Mouse (Mus musculus) intestine, postnatal 0 days (tissue): ENCODE measurements around the gene Ube2i. TPM values are rescaled to one million over a fixed set of nuclear protein-coding genes. Genes with fewer than 3 reads are reported as not detected.

Source experiments
- ATAC-seq: fragments of 200-750 bp; cut with Nextera tagmentation; 2 replicates; pipeline ENCODE4 v1.8.0; 2017; ENCODE audit warnings: mild to moderate bottlenecking, moderate TSS enrichment, moderate library complexity
- H3K27ac ChIP-seq: fragments of 300-500 bp; sonication (generic); 2 replicates; pipeline ENCODE4 v1.5.1; 2014; ENCODE audit warnings: mild to moderate bottlenecking, low read depth, low read length, moderate library complexity
- H3K27me3 ChIP-seq: fragments of 300-500 bp; sonication (generic); replicated peaks from 2 replicates; pipeline ENCODE4 v1.6.1; 2014; ENCODE audit warnings: low read length, mixed read lengths; ENCODE audit not compliant: control insufficient read depth, insufficient read depth
- H3K36me3 ChIP-seq: fragments of 300-500 bp; sonication (generic); 2 replicates; pipeline ENCODE4 v1.6.1; 2014; ENCODE audit warnings: mild to moderate bottlenecking, moderate library complexity; ENCODE audit not compliant: control insufficient read depth, insufficient read depth
- H3K4me1 ChIP-seq: fragments of 300-500 bp; sonication (generic); replicated peaks from 2 replicates; pipeline ENCODE4 v1.6.1; 2014; ENCODE audit warnings: antibody characterized with exemption, low read length, mixed read lengths; ENCODE audit not compliant: control insufficient read depth, insufficient read depth
- H3K4me2 ChIP-seq: fragments of 300-500 bp; sonication (generic); replicated peaks from 2 replicates; pipeline ENCODE4 v1.6.1; 2014; ENCODE audit warnings: low read depth, mild to moderate bottlenecking, moderate library complexity
- H3K4me3 ChIP-seq: fragments of 300-500 bp; sonication (generic); 2 replicates; pipeline ENCODE4 v1.5.1; 2014; ENCODE audit warnings: low read depth, low read length
- H3K9ac ChIP-seq: fragments of 300-500 bp; sonication (generic); 2 replicates; pipeline ENCODE4 v1.6.1; 2014; ENCODE audit warnings: mild to moderate bottlenecking, low read depth, low read length
- H3K9me3 ChIP-seq: fragments of 300-500 bp; sonication (generic); 2 replicates; pipeline ENCODE4 v1.6.1; 2016; ENCODE audit warnings: mixed run types; ENCODE audit not compliant: control insufficient read depth
- CTCF ChIP-seq: sonication (generic); IDR thresholded peaks from 2 replicates; pipeline ENCODE4 v1.5.1; 2016; ENCODE audit warnings: low read depth, mild to moderate bottlenecking, control low read depth, antibody characterized with exemption, moderate library complexity
- WGBS: fragments of 180-500 bp; shearing (Covaris S2); extraction: QIAGEN DNeasy Blood & Tissue Kit; methylation state at CpG from one replicate; pipeline ENCODE4 v1.1.7; 2014; 5-methylcytosine and 5-hydroxymethylcytosine counted together
- microRNA-seq: library from miRNA; unstranded; fragments of <30 nt; microRNA quantifications from one replicate; pipeline ENCODE4, GENCODE M21; 2016
- polyA plus RNA-seq: library from polyadenylated mRNA; unstranded; fragments of >200 nt; fragmentation: Nextera tagmentation; extraction: Ambion mirVana; gene quantifications from 2 replicates; pipeline ENCODE4 v1.2.1, GENCODE M21; 2015

Ube2i gene
- polyA plus RNA-seq, 1 experiment from 2014 or later = 257 TPM

DNA sequence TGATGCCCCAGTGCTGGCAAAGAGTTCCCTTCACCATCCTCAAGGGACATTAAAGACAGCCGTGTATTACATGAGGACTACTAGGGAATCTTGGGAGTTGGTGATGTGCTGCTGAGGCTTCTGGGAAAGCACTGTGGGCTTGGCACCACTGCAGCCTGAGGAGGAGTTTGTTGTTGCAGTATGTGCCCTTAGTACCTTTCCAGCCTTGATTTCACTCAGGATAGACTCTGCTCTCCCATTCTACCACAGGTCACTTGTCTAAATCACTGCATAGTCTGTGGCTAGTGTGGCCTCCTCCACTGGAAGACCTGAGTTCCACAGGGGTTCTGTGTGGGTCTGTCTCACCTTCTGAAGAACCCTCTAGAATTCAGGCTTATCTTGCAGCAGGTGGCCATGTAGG is 53.7 kb downstream of the Ube2i start:
- Histone ChIP-seq H3K9me3 (no peaks in the 10 kb centered on the region), H3K4me3 (no peak overlapping the region), H3K4me2 (no peak overlapping the region), H3K27me3 (no peaks in the 10 kb centered on the region), H3K36me3 (peaks cover 34% of the 10 kb centered on the region), H3K27ac (no peak overlapping the region), H3K9ac (no peak overlapping the region), H3K4me1 (no peaks in the 10 kb centered on the region)
- no peak for ATAC-seq
- WGBS = 79% methylated on average over 1 of the region's 1 CpGs
- no peak for TF ChIP-seq CTCF

DNA sequence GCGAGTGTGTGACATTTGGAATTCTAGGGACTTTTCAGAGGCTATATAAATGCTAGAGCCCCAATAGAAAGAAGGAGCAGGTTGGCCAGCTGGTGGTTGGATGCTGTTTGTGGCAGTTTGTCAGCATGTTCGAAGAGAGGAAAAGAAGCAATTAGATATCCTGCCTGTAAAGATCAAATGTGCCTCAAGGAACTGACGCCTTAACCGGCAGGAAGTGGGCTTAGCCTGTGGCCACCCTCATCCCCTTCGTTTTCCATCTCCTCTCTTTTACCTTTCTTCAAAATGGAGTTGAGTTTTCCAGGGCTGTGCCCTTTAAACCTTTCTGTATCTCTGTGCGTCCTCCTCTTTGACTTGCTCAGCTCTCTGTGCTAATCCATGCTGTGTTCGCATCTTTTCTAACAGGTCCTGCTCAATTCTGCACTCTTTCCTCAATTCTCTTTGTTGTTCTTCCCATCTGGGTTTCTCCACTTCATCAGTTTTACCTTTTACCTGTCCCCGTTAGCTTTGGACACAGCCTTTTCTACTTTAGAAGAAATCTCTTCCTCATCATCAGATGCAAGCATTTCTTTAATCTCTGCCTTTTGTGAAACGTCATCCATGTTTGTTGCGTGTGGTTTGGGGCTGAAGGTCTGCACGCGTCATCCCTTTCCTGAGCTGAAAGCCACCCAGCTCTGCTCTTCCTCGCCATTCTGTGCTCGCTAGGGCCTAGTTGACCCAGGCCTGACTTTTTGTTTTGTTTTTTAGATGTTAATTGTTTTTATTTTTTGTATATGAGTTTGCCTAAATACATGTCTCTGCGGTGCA is 54.7 kb downstream of the Ube2i start:
- H3K4me1 ChIP-seq = no peaks in the 10 kb centered on the region
- no peak overlapping the region for H3K9ac ChIP-seq
- no peak for ATAC-seq
- H3K27me3 ChIP-seq = no peaks in the 10 kb centered on the region
- H3K4me2 ChIP-seq = no peak overlapping the region
- 94% methylated on average over 15 of the region's 15 CpGs for WGBS
- no peak overlapping the region for H3K4me3 ChIP-seq
- peaks cover 41% of the 10 kb centered on the region for H3K36me3 ChIP-seq
- H3K27ac ChIP-seq = no peak overlapping the region
- no peaks in the 10 kb centered on the region for H3K9me3 ChIP-seq
- no peak for TF ChIP-seq CTCF

GRCm38 (mm10) chr17:25218967-25219366 is 55.5 kb downstream of the Ube2i start:
- no peak for TF ChIP-seq CTCF
- 96% methylated on average over 9 of the region's 9 CpGs for WGBS
- H3K4me2 ChIP-seq = no peak overlapping the region
- ATAC-seq = no peak
- H3K4me3 ChIP-seq = no peak overlapping the region
- no peak overlapping the region for H3K9ac ChIP-seq
- H3K27ac ChIP-seq = no peak overlapping the region
- H3K9me3 ChIP-seq = no peaks in the 10 kb centered on the region
- H3K36me3 ChIP-seq = peaks cover 45% of the 10 kb centered on the region
- no peaks in the 10 kb centered on the region for H3K27me3 ChIP-seq
- no peaks in the 10 kb centered on the region for H3K4me1 ChIP-seq

- no peak for ATAC-seq
- Histone ChIP-seq H3K4me2 (no peak overlapping the region), H3K4me3 (no peak overlapping the region), H3K4me1 (no peaks in the 10 kb centered on the region), H3K9ac (no peak overlapping the region), H3K27me3 (no peaks in the 10 kb centered on the region), H3K36me3 (peaks cover 70% of the 10 kb centered on the region), H3K27ac (no peak overlapping the region), H3K9me3 (no peaks in the 10 kb centered on the region)
- TF ChIP-seq CTCF = no peak
- WGBS = 84% methylated on average over 3 of the region's 3 CpGs
Measured at GRCm38 (mm10) chr17:25215431-25215830, 59.0 kb downstream of the Ube2i start.

Small RNA genes within 50 kb of the gene (microRNA-seq; reads per million reads assigned to microRNA genes)
- 1.9 reads per million for gene Mir3547

Other genes starting within 250 kb of the Ube2i start
- 14.5 and 15.8 TPM in 2 replicates for gene Tmem204, start 191.0 kb downstream of the Ube2i start, polyA plus RNA-seq
- gene Telo2, start 158.7 kb downstream of the Ube2i start, polyA plus RNA-seq = 7.6 and 8.7 TPM in 2 replicates
- 0.25 and 0.27 TPM in 2 replicates for gene Ptx4, start 153.9 kb downstream of the Ube2i start, polyA plus RNA-seq
- 18.5 and 21.7 TPM in 2 replicates for gene Clcn7, start 141.2 kb downstream of the Ube2i start, polyA plus RNA-seq
- not detected in 2 replicates for gene Ccdc154, start 112.2 kb downstream of the Ube2i start, polyA plus RNA-seq
- 0.30 TPM in 1 of 2 replicates, not detected in the other for gene Gm38655, start 99.2 kb downstream of the Ube2i start, polyA plus RNA-seq
- gene BC003965, start 90.1 kb downstream of the Ube2i start, polyA plus RNA-seq = 17.5 and 18.5 TPM in 2 replicates
- 1.9 and 2.2 TPM in 2 replicates for gene Unkl, start 86.2 kb downstream of the Ube2i start, polyA plus RNA-seq
- gene Gnptg, start 34.5 kb downstream of the Ube2i start, polyA plus RNA-seq = 41.0 and 42.1 TPM in 2 replicates
- gene Tsr3, start 34.5 kb downstream of the Ube2i start, polyA plus RNA-seq = 23.3 and 23.4 TPM in 2 replicates
- gene Baiap3, start 18.3 kb downstream of the Ube2i start, polyA plus RNA-seq = 0.86 and 1.1 TPM in 2 replicates
- 0.18 and 0.29 TPM in 2 replicates for gene Prss34, start 23.8 kb upstream of the Ube2i start, polyA plus RNA-seq
- not detected in 2 replicates for gene Prss28, start 34.0 kb upstream of the Ube2i start, polyA plus RNA-seq
- not detected in 2 replicates for gene Prss29, start 44.0 kb upstream of the Ube2i start, polyA plus RNA-seq
- 0.10 and 0.20 TPM in 2 replicates for gene Tpsab1, start 70.9 kb upstream of the Ube2i start, polyA plus RNA-seq
- 6.7 and 7.8 TPM in 2 replicates for gene Tpsb2, start 91.7 kb upstream of the Ube2i start, polyA plus RNA-seq
- gene Tpsg1, start 94.7 kb upstream of the Ube2i start, polyA plus RNA-seq = 11.0 and 13.3 TPM in 2 replicates
- 1.7 and 1.9 TPM in 2 replicates for gene Cacna1h, start 159.2 kb upstream of the Ube2i start, polyA plus RNA-seq
- gene Tekt4, start 180.0 kb upstream of the Ube2i start, polyA plus RNA-seq = not detected in 2 replicates
- 0.64 and 0.77 TPM in 2 replicates for gene Sstr5, start 222.7 kb upstream of the Ube2i start, polyA plus RNA-seq